Mouse (Mus musculus) right cerebral cortex, postnatal 25 days (tissue): ENCODE measurements around the gene Thsd1.
"Not testable (repeated sequence)": the region's sequence is repeated elsewhere in the genome, so short reads cannot be mapped to it uniquely, and the experiment has no call there.

Source experiments
- DNase-seq: peaks from one replicate; pipeline ENCODE4 v3.0.0; 2022

The Thsd1 gene

DNA sequence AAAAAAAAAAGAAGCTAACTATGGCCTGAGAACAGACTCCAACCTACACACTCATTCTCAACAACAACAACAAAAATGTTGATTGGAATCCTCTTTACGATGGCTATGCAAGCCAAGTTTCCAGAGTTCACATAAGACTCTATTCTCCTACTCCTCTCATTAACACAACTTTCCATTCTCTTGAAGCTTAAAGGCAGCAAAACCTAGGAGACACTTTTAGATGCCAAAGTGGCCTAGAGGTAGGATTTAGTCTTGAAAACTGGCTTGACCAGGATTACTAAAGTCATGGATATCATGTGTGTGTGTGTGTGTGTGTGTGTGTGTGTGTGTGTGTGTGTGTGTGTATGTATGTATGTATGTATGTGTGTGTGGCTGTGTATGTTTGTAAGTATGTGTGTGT, 38.1 kb downstream of the Thsd1 start:
- DNase-seq, result no peak

DNA sequence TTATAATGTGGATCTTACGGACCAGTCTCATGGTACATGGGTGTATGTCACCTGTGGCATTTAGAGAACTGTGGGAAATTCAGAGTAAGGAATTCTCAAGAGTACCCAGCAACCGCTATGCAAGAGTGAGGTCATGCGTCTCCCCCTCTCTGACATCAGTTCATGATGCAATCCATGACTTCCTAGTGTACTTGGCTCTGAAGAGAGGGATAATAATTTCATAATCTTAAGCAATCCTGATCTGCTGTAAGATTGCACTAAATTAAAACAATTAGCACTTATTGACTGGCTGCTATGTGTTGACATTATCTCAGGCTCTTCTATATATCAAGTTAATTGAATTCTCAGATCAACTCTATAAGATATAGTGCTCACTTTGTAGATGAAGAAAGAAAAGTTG, 39.7 kb downstream of the Thsd1 start:
- DNase-seq, result no peak

DNA sequence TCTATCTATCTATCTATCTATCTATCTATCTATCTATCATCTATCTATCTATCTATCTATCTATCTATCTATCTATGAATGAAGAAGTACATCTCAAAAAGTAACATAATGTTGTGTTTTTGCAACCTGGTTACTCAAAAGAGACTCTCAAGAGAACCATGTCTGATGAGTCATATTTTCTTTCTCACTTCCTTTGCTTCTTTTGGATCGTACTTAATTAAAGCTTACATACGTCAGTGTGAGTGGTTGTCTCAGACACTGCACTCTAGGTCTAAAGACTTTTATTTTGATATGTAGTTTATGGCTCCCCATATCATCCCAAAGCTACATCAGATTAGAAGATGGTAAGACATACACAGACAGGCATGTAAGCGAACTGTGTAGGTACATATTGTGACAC, 46.0 kb downstream of the Thsd1 start:
- no peak for DNase-seq

DNA sequence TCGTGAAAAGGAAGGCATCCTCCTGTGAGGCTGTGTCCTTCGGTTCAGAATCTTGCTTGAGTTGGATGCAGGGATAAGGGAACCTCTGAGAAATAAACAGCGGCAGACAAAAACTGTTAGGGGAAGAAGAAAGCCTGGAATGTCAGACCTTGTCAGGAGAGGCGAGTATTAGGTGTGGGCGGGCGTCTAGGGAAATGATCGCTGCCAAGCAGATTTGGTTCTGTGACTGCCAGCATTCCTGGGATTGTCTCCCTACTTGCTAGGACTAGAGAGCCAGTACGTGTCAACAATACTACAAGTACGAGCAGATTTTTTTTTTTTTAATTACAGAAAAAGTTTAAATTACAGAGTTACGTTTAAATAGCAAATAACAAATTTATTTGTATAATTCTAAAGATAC, 47.5 kb downstream of the Thsd1 start:
- DNase-seq, result no peak

DNA sequence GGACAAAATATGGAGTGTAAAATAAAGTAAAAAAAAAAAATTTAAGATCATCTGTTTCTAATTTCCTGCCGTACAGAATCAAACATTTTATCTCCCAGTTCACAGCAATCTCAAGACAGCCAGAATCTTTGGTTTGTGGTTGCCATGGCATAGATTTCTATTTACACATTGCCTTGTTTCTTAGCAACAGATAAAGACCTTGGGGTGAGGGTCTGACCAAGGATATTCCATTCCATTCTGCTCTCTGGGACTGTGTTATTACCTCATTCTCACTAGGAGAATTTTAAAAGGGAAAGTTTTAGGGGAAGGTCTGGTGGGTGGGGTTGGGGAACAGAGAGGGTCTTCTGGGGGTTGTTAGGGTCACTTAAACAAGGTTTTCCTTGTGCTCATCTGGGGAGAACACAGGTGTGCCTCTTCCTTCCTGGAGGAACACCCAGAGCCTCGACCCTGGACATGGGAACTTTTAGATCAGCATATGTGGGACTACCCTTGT, 55.9 kb downstream of the Thsd1 start, which contains the start of gene Tpte:
Gene Tpte, plus strand, starts transcription at position 443 of the 493 bp plus-strand sequence.
- no peak for DNase-seq

DNA sequence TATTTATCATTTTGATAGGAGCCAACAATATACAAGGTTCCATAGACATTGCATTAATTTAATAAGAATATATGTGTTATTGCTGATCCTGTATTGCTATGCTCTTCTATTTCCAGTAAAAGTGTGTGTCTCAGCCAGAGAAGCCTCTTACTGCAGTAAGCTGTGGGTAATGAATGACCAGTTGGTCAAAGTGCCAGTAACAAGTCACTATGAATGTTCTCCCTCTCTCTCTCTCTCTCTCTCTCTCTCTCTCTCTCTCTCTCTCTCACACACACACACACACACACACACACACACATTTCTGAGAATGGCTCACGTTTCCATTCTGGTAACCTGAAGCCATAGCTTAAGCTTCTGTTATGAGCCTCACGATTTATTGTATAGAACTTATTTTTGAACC, 75.2 kb downstream of the Thsd1 start:
- no peak for DNase-seq

DNA sequence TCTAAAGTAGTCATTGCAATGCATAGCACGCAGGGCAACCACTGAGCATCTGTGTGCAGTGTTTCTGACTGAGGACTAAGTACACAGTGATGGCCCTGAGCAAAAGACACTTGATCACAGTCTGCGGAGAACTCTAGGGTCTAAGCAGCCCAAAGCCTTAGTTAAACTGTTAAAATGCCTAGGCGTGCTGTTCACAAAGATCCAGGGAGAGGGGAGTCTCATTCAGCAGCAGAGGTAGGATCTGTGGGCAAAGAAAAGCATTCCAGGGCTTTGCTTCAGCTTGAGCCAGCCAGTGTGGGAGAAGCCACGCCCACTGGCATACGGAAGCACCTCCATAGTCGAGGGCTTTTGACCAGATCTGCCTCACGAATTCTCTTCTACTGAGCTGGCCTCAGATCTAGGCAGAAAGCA, 75.8 kb downstream of the Thsd1 start:
- no peak for DNase-seq

DNA sequence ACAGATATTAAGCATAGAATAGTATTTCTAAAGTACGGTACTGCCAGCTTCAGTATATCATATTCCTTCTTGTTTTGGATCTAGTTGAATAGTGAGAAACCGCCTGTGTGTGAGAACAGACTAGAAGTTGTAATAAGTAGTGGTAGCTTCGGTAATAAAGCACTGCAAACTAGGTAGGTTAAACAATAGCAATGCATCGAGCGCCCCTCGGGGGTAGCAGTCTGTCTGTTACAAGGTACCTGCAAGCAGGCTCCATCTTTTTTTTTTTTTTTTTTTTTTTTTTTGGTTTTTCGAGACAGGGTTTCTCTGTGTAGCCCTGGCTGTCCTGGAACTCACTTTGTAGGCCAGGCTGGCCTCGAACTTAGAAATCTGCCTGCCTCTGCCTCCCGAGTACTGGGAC, 76.9 kb downstream of the Thsd1 start:
- DNase-seq, result not testable (repeated sequence)

DNA sequence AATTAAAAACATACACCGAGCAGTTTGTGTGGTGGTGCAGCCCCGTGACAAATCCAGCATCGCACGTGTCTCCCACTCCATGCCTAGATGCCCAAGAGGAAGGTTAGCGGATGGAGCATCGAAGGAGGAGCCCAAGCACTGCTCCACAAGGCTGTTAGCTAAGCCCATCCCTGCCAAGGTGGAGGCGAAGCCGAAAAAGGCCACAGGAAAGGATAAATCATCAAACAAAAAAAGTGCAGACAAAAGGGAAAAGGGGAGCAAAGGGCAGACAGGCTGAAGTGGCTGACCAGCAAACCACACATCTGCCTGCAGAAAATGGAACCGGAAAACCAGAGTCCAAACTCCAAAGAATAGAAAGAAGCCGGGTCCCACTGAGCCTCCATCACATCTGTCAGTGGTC, 79.9 kb downstream of the Thsd1 start:
- DNase-seq, result no peak
